25 mouse cellular contexts compared by ENCODE assay signal in the genomic region with DNA sequence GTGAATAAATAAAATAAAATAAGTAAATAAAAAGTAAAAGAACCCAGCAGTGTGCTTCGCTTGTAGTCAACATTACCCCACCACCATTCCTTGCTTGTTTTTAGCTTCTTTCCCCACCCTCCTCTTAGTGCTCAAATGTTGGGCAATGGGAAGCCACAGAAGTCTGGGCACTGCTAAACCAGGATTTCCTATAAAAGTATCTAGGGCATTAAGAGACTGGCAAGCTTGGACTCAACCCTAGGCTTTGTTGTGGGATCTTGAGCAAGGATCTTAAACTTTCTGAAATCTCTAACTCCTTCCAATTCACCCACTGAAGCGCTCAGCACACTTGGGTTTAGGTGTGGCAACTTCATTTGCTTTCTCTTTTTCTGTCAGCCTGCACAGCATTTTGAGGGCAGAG.
"Had no signal": no experiment of that assay in that cellular context is flagged by ENCODE, and none has a peak within 500 bp of the region (broad histone marks: within the 10 kb centered on the region; RNA-seq: fewer than 3 reads in every experiment).

No protein-coding gene starts in this region.

- H3K36me3 ChIP-seq: heart, embryonic 10.5 days; heart, embryonic 12.5 days; hindbrain, embryonic 13.5 days; hindbrain, embryonic 15.5 days; kidney, embryonic 15.5 days; limb, embryonic 13.5 days; limb, embryonic 15.5 days; liver, embryonic 12.5 days had no signal

- H3K27ac ChIP-seq: gastrocnemius, adult 2 months; heart, embryonic 10.5 days; hindbrain, embryonic 13.5 days; hindbrain, embryonic 15.5 days; hindbrain, postnatal 0 days; kidney, embryonic 15.5 days; kidney, postnatal 0 days; limb, embryonic 13.5 days; limb, embryonic 15.5 days; liver, embryonic 12.5 days had no signal

- H3K9me3 ChIP-seq: heart, embryonic 10.5 days; heart, embryonic 12.5 days; hindbrain, embryonic 13.5 days; hindbrain, embryonic 15.5 days; kidney, embryonic 15.5 days; limb, embryonic 13.5 days; limb, embryonic 15.5 days; liver, embryonic 12.5 days had no signal

- H3K9ac ChIP-seq: heart, embryonic 12.5 days; hindbrain, embryonic 13.5 days; hindbrain, embryonic 15.5 days; kidney, embryonic 15.5 days; limb, embryonic 13.5 days; limb, embryonic 15.5 days; liver, embryonic 12.5 days had no signal

- H3K4me1 ChIP-seq: heart, embryonic 10.5 days; hindbrain, embryonic 15.5 days; kidney, embryonic 15.5 days; liver, embryonic 12.5 days had no signal

- DNase-seq: gastrocnemius, adult 2 months; gastrocnemius, postnatal 10 days; gastrocnemius, postnatal 25 days; heart, adult 18-20 months; heart, postnatal 10 days; heart, postnatal 36 days; kidney, adult 11 months; kidney, adult 2 months; kidney, adult 9 months; kidney, postnatal 14 days; kidney, postnatal 36 days; layer of hippocampus, adult 9-11 months; layer of hippocampus, postnatal 36 days; left cerebral cortex, postnatal 4 days had no signal

- H3K27me3 ChIP-seq: heart, embryonic 12.5 days; hindbrain, embryonic 13.5 days; hindbrain, embryonic 15.5 days; kidney, embryonic 15.5 days; limb, embryonic 13.5 days; limb, embryonic 15.5 days; liver, embryonic 12.5 days had no signal

- H3K4me3 ChIP-seq: gastrocnemius, adult 2 months; heart, embryonic 10.5 days; heart, embryonic 12.5 days; hindbrain, embryonic 13.5 days; hindbrain, embryonic 15.5 days; kidney, embryonic 15.5 days; limb, embryonic 13.5 days; limb, embryonic 15.5 days; liver, embryonic 12.5 days had no signal

- ATAC-seq: hindbrain, postnatal 0 days; intestine, embryonic 16.5 days; liver, embryonic 12.5 days had no signal

- H3K4me2 ChIP-seq: heart, embryonic 12.5 days; hindbrain, embryonic 13.5 days; hindbrain, embryonic 15.5 days; kidney, embryonic 15.5 days; limb, embryonic 13.5 days; limb, embryonic 15.5 days; liver, embryonic 12.5 days had no signal
